In genomic region chr9:61393847-61394246, GRCm38 (mm10) we compare ENCODE assay signal across 15 mouse cellular contexts.
"Had no signal": no experiment of that assay in that cellular context is flagged by ENCODE, and none has a peak within 500 bp of the region (broad histone marks: within the 10 kb centered on the region; RNA-seq: fewer than 3 reads in every experiment).

No protein-coding gene starts in this region.

- H3K27ac ChIP-seq: neural tube, embryonic 15.5 days; stomach, embryonic 15.5 days; stomach, postnatal 0 days had no signal

- H3K27me3 ChIP-seq: stomach, embryonic 15.5 days had no signal

- H3K4me3 ChIP-seq: neural tube, embryonic 15.5 days; stomach, embryonic 15.5 days had no signal

- H3K9ac ChIP-seq: neural tube, embryonic 15.5 days; stomach, embryonic 15.5 days had no signal

- H3K4me2 ChIP-seq: neural tube, embryonic 15.5 days; stomach, embryonic 15.5 days had no signal

- H3K9me3 ChIP-seq: neural tube, embryonic 15.5 days; stomach, embryonic 15.5 days had no signal

- DNase-seq: retina, postnatal 1 day; right cerebral cortex, adult 18-20 months; right cerebral cortex, postnatal 14 days; right cerebral cortex, postnatal 25 days; right cerebral cortex, postnatal 4 days; spleen, adult 18-20 months; thymus, adult 18-20 months; thymus, adult 2 months; thymus, postnatal 14 days; thymus, postnatal 25 days; thymus, postnatal 36 days; thymus, postnatal 4 days had no signal
